Mouse (Mus musculus) right cerebral cortex, postnatal 10 days (tissue): ENCODE data around the gene Smap2.

Experiments used
- DNase-seq, 2 experiments: peaks; one replicate each; pipeline ENCODE4 v3.0.0; 2021; ENCODE audit warnings: low spot score in 2 of 2

Smap2 gene

GRCm38 (mm10) chr4:120975428-120975734, 41.7 kb downstream of the Smap2 start:
- no peak for DNase-seq

- DNase-seq, result no peak
These were observed 42.2 kb downstream of the Smap2 start for GRCm38 (mm10) chr4:120974711-120975427.

GRCm38 (mm10) chr4:120971842-120972241, 45.2 kb downstream of the Smap2 start:
- no peak for DNase-seq

GRCm38 (mm10) chr4:120969382-120970146, 47.5 kb downstream of the Smap2 start:
- DNase-seq, result peak; percentile 58 to 66

- DNase-seq, result no peak
These were observed 48.6 kb downstream of the Smap2 start for GRCm38 (mm10) chr4:120968486-120968885.

- DNase-seq, result no peak
These were observed 61.5 kb downstream of the Smap2 start for GRCm38 (mm10) chr4:120955586-120955985.

- DNase-seq, result no peak
These were observed 63.4 kb downstream of the Smap2 start for GRCm38 (mm10) chr4:120953667-120954066.

GRCm38 (mm10) chr4:120953038-120953437, 64.0 kb downstream of the Smap2 start:
- DNase-seq, result no peak

GRCm38 (mm10) chr4:120952163-120952562, 64.9 kb downstream of the Smap2 start:
- no peak for DNase-seq

GRCm38 (mm10) chr4:120951428-120951973, 65.5 kb downstream of the Smap2 start, which contains the start of gene Zfp69:
Zfp69 (minus strand) TSS chr4:120951699.
- DNase-seq, result peak; percentile 89 to 90

GRCm38 (mm10) chr4:120950763-120951427, 66.2 kb downstream of the Smap2 start:
- no peak for DNase-seq

- DNase-seq, result no peak
These were observed 68.1 kb downstream of the Smap2 start for GRCm38 (mm10) chr4:120948938-120949337.

GRCm38 (mm10) chr4:120935006-120935405, 82.0 kb downstream of the Smap2 start:
- no peak for DNase-seq

GRCm38 (mm10) chr4:120930736-120931135, 86.3 kb downstream of the Smap2 start:
- DNase-seq, result no peak

- no peak for DNase-seq
These were observed 88.4 kb downstream of the Smap2 start for GRCm38 (mm10) chr4:120928686-120929085.

- peak; percentile 38 to 51 for DNase-seq
These were observed 91.7 kb downstream of the Smap2 start for GRCm38 (mm10) chr4:120925386-120925785.

- DNase-seq, result peak; percentile 95 to 96
These were observed 92.3 kb downstream of the Smap2 start, which contains the start of gene Exo5 for GRCm38 (mm10) chr4:120924554-120925299. Exo5 (minus strand) TSS chr4:120925017.

GRCm38 (mm10) chr4:120921461-120921860, 95.6 kb downstream of the Smap2 start:
- DNase-seq, result no peak
